Mouse (Mus musculus): ENCODE measurements around the gene Arid5b.

GRCm38 (mm10) chr10:68312734-68313133, 34.2 kb upstream of the Arid5b start:
- TF ChIP-seq CTCF (IDR thresholded peaks at IDR 0.05; ENCODE audit: low read depth) (no peak), EP300 (IDR thresholded peaks at IDR 0.05; ENCODE audit: low read depth) (no peak)

Measured in liver, postnatal 0 days (tissue).